Mouse (Mus musculus) lung, embryonic 14.5 days (tissue): Measurements from ENCODE around the gene Raver1. TPM values are rescaled to one million over a fixed set of nuclear protein-coding genes. Genes with fewer than 3 reads are reported as not detected.

Experiments
- ATAC-seq: fragments of 200-750 bp; cut with Nextera tagmentation; 2 replicates; pipeline ENCODE4 v1.8.0; 2017; ENCODE audit warnings: mild to moderate bottlenecking, moderate TSS enrichment, moderate library complexity; ENCODE audit not compliant: insufficient read depth
- DNase-seq: peaks from one replicate; pipeline ENCODE4 v3.0.0-alpha.2; 2015
- H3K27ac ChIP-seq: fragments of 300-500 bp; sonication (generic); 2 replicates; pipeline ENCODE4 v1.5.1; 2014; ENCODE audit warnings: low read depth, mild to moderate bottlenecking, moderate library complexity
- H3K27me3 ChIP-seq: fragments of 300-500 bp; sonication (generic); 2 replicates; pipeline ENCODE4 v1.6.1; 2014; ENCODE audit warnings: low read length, control low read depth; ENCODE audit not compliant: insufficient read depth
- H3K36me3 ChIP-seq: fragments of 300-500 bp; sonication (generic); 2 replicates; pipeline ENCODE4 v1.6.1; 2014; ENCODE audit warnings: control low read depth; ENCODE audit not compliant: insufficient read depth
- H3K4me1 ChIP-seq: fragments of 300-500 bp; sonication (generic); 2 replicates; pipeline ENCODE4 v1.6.1; 2014; ENCODE audit warnings: antibody characterized with exemption, control low read depth; ENCODE audit not compliant: insufficient read depth
- H3K4me2 ChIP-seq: fragments of 300-500 bp; sonication (generic); 2 replicates; pipeline ENCODE4 v1.6.1; 2014; ENCODE audit warnings: mild to moderate bottlenecking
- H3K4me3 ChIP-seq: fragments of 300-500 bp; sonication (generic); 2 replicates; pipeline ENCODE4 v1.5.1; 2014; ENCODE audit warnings: low read depth, low read length
- H3K9ac ChIP-seq: fragments of 300-500 bp; sonication (generic); 2 replicates; pipeline ENCODE4 v1.6.1; 2014
- H3K9me3 ChIP-seq: fragments of 300-500 bp; sonication (generic); 2 replicates; pipeline ENCODE4 v1.6.1; 2016; ENCODE audit warnings: low read depth, low read length, control low read depth
- CTCF ChIP-seq: IDR thresholded peaks from 2 replicates; pipeline ENCODE4 v1.5.1; 2016; ENCODE audit warnings: antibody characterized with exemption, low read depth
- WGBS: fragments of 180-500 bp; shearing (Covaris S2); extraction: QIAGEN DNeasy Blood & Tissue Kit; methylation state at CpG from one replicate; pipeline ENCODE4 v1.1.7; 2014; 5-methylcytosine and 5-hydroxymethylcytosine counted together
- polyA plus RNA-seq: library from polyadenylated mRNA; unstranded; fragments of >200 nt; fragmentation: Nextera tagmentation; extraction: Ambion mirVana; gene quantifications from 2 replicates; pipeline ENCODE4 v1.2.1, GENCODE M21; 2014

Gene Raver1
- polyA plus RNA-seq, 1 experiment from 2014 or later: 113 TPM

GRCm38 (mm10) chr9:21090537-21090936, 1.3 kb downstream of the Raver1 start:
- Histone ChIP-seq H3K4me3 (peak overlapping the region; percentile 68), H3K36me3 (peaks cover 49% of the 10 kb centered on the region), H3K4me2 (peak overlapping the region; percentile 62), H3K27ac (no peak overlapping the region), H3K27me3 (no peaks in the 10 kb centered on the region), H3K9ac (peak overlapping the region; percentile 83), H3K4me1 (no peaks in the 10 kb centered on the region), H3K9me3 (no peaks in the 10 kb centered on the region)
- DNase-seq (no peak), ATAC-seq (no peak)
- WGBS: 100% methylated on average over 1 of the region's 1 CpGs
- TF ChIP-seq CTCF: no peak

- no peak overlapping the region for H3K27ac ChIP-seq
- H3K27me3 ChIP-seq: no peaks in the 10 kb centered on the region
- no peaks in the 10 kb centered on the region for H3K4me1 ChIP-seq
- H3K9ac ChIP-seq: no peak overlapping the region
- WGBS: 78% methylated on average over 3 of the region's 3 CpGs
- peaks cover 98% of the 10 kb centered on the region for H3K36me3 ChIP-seq
- TF ChIP-seq CTCF: no peak
- no peaks in the 10 kb centered on the region for H3K9me3 ChIP-seq
- no peak for ATAC-seq
- no peak for DNase-seq
- H3K4me2 ChIP-seq: no peak overlapping the region
- H3K4me3 ChIP-seq: no peak overlapping the region
Observed at GRCm38 (mm10) chr9:21083324-21083723, 8.5 kb downstream of the Raver1 start.

- 84% methylated on average over 9 of the region's 9 CpGs for WGBS
- no peak overlapping the region for H3K9ac ChIP-seq
- no peaks in the 10 kb centered on the region for H3K9me3 ChIP-seq
- H3K4me1 ChIP-seq: no peaks in the 10 kb centered on the region
- DNase-seq: no peak
- ATAC-seq: no peak
- H3K27ac ChIP-seq: no peak overlapping the region
- H3K27me3 ChIP-seq: no peaks in the 10 kb centered on the region
- peaks cover 98% of the 10 kb centered on the region for H3K36me3 ChIP-seq
- no peak overlapping the region for H3K4me3 ChIP-seq
- TF ChIP-seq CTCF: no peak
- H3K4me2 ChIP-seq: no peak overlapping the region
Observed at GRCm38 (mm10) chr9:21081127-21081526, 10.7 kb downstream of the Raver1 start.

- Histone ChIP-seq H3K4me1 (no peaks in the 10 kb centered on the region), H3K9ac (no peak overlapping the region), H3K27ac (no peak overlapping the region), H3K27me3 (no peaks in the 10 kb centered on the region), H3K9me3 (no peaks in the 10 kb centered on the region), H3K4me2 (no peak overlapping the region), H3K36me3 (peaks cover 73% of the 10 kb centered on the region), H3K4me3 (no peak overlapping the region)
- DNase-seq (no peak), ATAC-seq (no peak)
- 84% methylated on average over 3 of the region's 3 CpGs for WGBS
- no peak for TF ChIP-seq CTCF
Observed at GRCm38 (mm10) chr9:21075625-21076024, 16.2 kb downstream of the Raver1 start.

- no peak overlapping the region for H3K4me3 ChIP-seq
- DNase-seq (no peak), ATAC-seq (no peak)
- peaks cover 65% of the 10 kb centered on the region for H3K36me3 ChIP-seq
- 70% methylated on average over 1 of the region's 1 CpGs for WGBS
- no peak overlapping the region for H3K27ac ChIP-seq
- no peaks in the 10 kb centered on the region for H3K4me1 ChIP-seq
- no peak overlapping the region for H3K9ac ChIP-seq
- no peaks in the 10 kb centered on the region for H3K9me3 ChIP-seq
- H3K4me2 ChIP-seq: no peak overlapping the region
- TF ChIP-seq CTCF: no peak
- H3K27me3 ChIP-seq: no peaks in the 10 kb centered on the region
Observed at GRCm38 (mm10) chr9:21074173-21074572, 17.6 kb downstream of the Raver1 start.

GRCm38 (mm10) chr9:21073044-21073840, 18.6 kb downstream of the Raver1 start, which contains the start of the genes Gm49373 and Fdx1l:
Gene Gm49373 (minus strand): TSS chr9:21073096.
Gene Fdx1l (minus strand): TSS chr9:21073614.
- H3K4me1 ChIP-seq: no peaks in the 10 kb centered on the region
- H3K9me3 ChIP-seq: no peaks in the 10 kb centered on the region
- DNase-seq: peak; percentile 96
- peaks cover 56% of the 10 kb centered on the region for H3K36me3 ChIP-seq
- H3K27me3 ChIP-seq: no peaks in the 10 kb centered on the region
- peak within 1 kb of the TSS; percentile 75 for H3K27ac ChIP-seq
- peak; percentile 93 for ATAC-seq
- H3K4me3 ChIP-seq: peak within 1 kb of the TSS; percentile 91
- peak within 1 kb of the TSS; percentile 73 for H3K4me2 ChIP-seq
- 2% methylated on average over 58 of the region's 58 CpGs for WGBS
- TF ChIP-seq CTCF: no peak
- peak within 1 kb of the TSS; percentile 85 for H3K9ac ChIP-seq

- Histone ChIP-seq H3K4me1 (no peaks in the 10 kb centered on the region), H3K27ac (no peak overlapping the region), H3K4me2 (peak overlapping the region; percentile 73), H3K9ac (peak overlapping the region; percentile 85), H3K4me3 (peak overlapping the region; percentile 91), H3K9me3 (no peaks in the 10 kb centered on the region), H3K27me3 (no peaks in the 10 kb centered on the region), H3K36me3 (peaks cover 54% of the 10 kb centered on the region)
- TF ChIP-seq CTCF: no peak
- peak; percentile 27 for DNase-seq
- WGBS: 13% methylated on average over 4 of the region's 4 CpGs
- peak; percentile 11; the same call in 1 of the 2 replicates for ATAC-seq
Observed at GRCm38 (mm10) chr9:21072641-21073040, 19.2 kb downstream of the Raver1 start.
